Mouse (Mus musculus): ENCODE data around the gene Rhoh.

DNA sequence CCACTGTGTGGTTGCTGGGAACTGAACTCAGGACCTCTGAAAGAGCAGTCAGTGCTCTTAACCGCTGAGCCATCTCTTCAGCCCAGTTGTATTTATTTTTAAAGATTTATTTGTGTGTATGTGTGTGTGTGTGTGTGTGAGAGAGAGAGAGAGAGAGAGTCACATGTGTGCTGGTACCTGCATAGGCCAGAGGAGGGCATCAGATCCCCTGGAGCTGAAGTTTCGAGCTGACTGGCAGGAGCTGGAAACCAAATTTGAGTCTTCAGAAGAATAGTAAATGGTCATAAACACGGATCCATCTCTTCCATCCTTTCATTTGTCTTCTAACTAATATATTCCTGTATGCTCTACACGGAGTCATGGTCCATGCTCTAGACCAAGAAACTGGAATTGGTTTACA lies 72.2 kb downstream of the Rhoh start:
- TF ChIP-seq GATA1 (IDR thresholded peaks at IDR 0.05; ENCODE audit: borderline replicate concordance, low read length), result no peak
- no peak for TF ChIP-seq FLI1 (IDR thresholded peaks at IDR 0.05; ENCODE audit: low read length)
